Mouse (Mus musculus): ENCODE data around the gene Retnlg. TPM values are rescaled to one million over a fixed set of nuclear protein-coding genes. Genes with fewer than 3 reads are reported as not detected.

Gene Retnlg
- 127 and 234 TPM in 2 replicates for total RNA-seq (2017)

DNA sequence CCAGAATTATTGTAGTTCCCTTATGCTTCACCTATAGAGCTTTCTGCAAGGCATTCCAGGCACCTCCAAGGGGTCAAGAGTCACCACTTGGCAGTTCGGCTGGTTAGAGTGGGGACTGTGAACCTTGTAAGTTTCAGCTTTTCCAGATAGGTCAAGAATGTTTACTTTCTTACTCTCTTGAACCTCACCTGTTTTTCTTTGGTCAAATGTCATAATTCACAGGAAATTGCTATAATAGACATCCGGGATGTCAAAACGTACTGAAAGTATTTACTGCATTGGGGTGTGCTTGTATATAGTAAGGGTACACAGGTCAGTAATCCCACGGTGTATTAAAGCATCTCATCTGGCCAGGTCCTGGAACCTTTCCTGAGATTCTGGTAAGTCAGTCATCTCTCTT, at the start of gene Retnlg:
TSS of gene Retnlg (plus strand) at position 301 of the 400 bp plus-strand sequence.
- peak in 1 of 2 experiments; percentile 34; a peak in 1 of 4 replicates for ATAC-seq (replicated peaks in 1 of 2; ENCODE audit: insufficient read depth in 1 of 2, low FRiP score in 2 of 2, low TSS enrichment in 1 of 2, low read depth in 1 of 2, poor library complexity in 2 of 2, severe bottlenecking in 2 of 2)

- no peak for ATAC-seq (replicated peaks in 1 of 2; ENCODE audit: insufficient read depth in 1 of 2, low FRiP score in 2 of 2, low TSS enrichment in 1 of 2, low read depth in 1 of 2, poor library complexity in 2 of 2, severe bottlenecking in 2 of 2)
These were observed 45.9 kb upstream of the Retnlg start for GRCm38 (mm10) chr16:48826474-48826873.

DNA sequence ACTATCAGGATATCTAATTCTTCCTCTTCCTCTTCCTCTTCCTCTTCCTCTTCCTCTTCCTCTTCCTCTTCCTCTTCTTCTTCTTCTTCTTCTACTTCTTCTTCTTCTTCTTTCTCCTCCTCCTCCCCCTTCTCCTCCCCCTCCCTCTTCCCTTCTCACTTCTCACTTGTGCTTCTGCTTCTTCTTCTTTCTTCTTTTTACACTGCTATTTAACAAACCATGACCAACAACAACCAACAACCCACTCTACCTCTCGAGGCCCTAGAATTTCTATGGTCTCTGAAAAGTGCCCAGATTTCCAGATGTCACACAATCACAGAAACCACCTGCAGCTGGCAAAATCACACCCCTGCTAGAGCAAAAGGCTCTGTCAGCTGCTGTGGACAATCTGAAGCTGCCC, 44.8 kb upstream of the Retnlg start:
- ATAC-seq (replicated peaks in 1 of 2; ENCODE audit: insufficient read depth in 1 of 2, low FRiP score in 2 of 2, low TSS enrichment in 1 of 2, low read depth in 1 of 2, poor library complexity in 2 of 2, severe bottlenecking in 2 of 2), result no peak

DNA sequence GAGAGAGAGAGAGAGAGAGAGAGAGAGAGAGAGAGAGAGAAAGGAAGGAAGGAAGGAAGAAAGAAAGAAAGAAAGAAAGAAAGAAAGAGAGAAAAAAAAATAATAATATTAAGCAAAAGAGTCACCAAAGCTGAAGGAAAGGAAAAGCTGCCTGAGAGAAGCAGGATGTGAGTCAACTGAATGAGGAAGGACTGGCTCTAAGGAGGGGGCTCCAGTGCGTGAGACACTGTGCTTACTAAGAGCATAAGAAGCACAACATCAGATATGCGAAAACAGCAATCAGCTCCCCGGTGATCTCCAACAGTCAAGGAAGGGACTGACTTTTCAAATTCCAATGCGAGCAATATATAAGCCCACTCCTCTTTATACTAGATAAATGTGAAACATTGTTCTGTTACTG, 43.4 kb upstream of the Retnlg start:
- peak; percentile 65 to 66; a peak in 2 of 4 replicates for ATAC-seq (replicated peaks in 1 of 2; ENCODE audit: insufficient read depth in 1 of 2, low FRiP score in 2 of 2, low TSS enrichment in 1 of 2, low read depth in 1 of 2, poor library complexity in 2 of 2, severe bottlenecking in 2 of 2)

DNA sequence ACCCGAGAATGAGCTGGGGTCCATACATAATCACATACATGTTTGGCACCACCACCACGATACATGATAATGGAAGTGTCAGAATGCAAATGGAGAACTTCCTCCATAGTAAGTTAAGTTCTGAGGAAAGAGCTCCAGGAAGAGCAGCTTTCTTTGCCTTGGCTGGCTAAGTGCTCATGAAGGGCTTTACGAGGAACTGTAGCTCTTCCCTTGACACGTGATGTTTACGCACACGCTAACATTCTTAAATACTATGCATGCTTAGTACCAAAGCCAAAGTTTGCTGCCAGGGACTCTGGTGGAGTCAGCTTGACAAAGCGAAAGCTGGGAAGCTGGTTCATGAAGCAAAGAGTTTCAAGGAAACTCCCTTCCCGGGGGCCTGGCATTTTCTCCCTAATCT, 40.4 kb upstream of the Retnlg start:
- ATAC-seq (replicated peaks in 1 of 2; ENCODE audit: insufficient read depth in 1 of 2, low FRiP score in 2 of 2, low TSS enrichment in 1 of 2, low read depth in 1 of 2, poor library complexity in 2 of 2, severe bottlenecking in 2 of 2), result no peak

GRCm38 (mm10) chr16:48833626-48834025, 38.8 kb upstream of the Retnlg start:
- peak; percentile 73 to 95 for ATAC-seq (replicated peaks in 1 of 2; ENCODE audit: insufficient read depth in 1 of 2, low FRiP score in 2 of 2, low TSS enrichment in 1 of 2, low read depth in 1 of 2, poor library complexity in 2 of 2, severe bottlenecking in 2 of 2)

GRCm38 (mm10) chr16:48842266-48842665, 30.2 kb upstream of the Retnlg start, which contains the start of gene Retnla:
TSS of gene Retnla (plus strand) at chr16:48842551.
- ATAC-seq (replicated peaks in 1 of 2; ENCODE audit: insufficient read depth in 1 of 2, low FRiP score in 2 of 2, low TSS enrichment in 1 of 2, low read depth in 1 of 2, poor library complexity in 2 of 2, severe bottlenecking in 2 of 2), result no peak

DNA sequence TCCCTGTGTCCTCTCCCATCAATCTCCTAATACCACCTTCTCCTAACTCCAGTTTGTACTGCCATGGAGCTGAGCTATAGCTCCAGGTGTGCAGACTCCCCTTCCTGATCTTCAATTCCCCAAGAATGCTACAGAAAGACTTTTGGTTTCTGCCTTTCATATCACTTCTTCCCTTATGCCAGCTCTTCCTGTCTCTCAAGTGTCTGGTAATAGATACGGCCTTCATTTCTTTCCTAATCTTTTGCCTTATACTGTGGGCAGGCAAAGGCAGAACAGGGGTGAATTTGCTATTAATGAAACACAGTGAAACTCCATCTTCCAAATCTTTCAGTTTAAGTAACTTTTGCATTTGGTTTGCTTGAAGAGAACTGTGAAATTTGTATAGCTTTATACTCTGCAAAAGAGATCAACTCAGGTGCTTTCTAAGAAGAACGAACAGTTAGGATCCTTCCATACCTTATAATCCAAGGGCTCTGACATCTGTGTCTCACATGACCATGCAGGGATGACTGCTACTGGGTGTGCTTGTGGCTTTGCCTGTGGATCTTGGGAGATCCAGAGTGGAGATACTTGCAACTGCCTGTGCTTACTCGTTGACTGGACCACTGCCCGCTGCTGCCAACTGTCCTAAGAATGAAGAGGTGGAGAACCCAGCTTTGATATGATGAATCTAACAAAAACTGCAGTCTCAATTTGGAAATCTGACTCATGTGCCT, 28.6 kb upstream of the Retnlg start:
- no peak for ATAC-seq (replicated peaks in 1 of 2; ENCODE audit: insufficient read depth in 1 of 2, low FRiP score in 2 of 2, low TSS enrichment in 1 of 2, low read depth in 1 of 2, poor library complexity in 2 of 2, severe bottlenecking in 2 of 2)

- peak; percentile 73 to 82 for ATAC-seq (replicated peaks in 1 of 2; ENCODE audit: insufficient read depth in 1 of 2, low FRiP score in 2 of 2, low TSS enrichment in 1 of 2, low read depth in 1 of 2, poor library complexity in 2 of 2, severe bottlenecking in 2 of 2)
These were observed 7.4 kb upstream of the Retnlg start for GRCm38 (mm10) chr16:48865004-48865403.

DNA sequence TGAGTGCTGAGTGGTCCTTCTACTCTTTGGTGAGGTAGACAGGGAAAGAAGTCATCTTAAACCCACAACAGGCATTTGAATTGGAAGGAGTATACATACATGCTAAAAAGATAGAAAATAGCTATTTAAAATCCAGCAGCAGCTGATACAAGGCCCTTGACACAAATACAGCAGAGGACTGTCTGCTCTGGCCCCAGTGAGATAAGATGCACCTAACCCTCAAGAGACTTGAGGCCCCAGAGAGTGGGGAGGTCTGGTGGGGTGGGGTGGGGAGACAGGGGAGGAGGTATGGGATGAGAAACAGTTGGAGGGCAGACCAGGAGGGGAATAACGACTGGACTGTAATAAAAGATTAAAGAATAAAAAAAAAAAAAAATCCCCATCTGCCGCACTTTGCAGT, 4.7 kb upstream of the Retnlg start:
- ATAC-seq (replicated peaks in 1 of 2; ENCODE audit: insufficient read depth in 1 of 2, low FRiP score in 2 of 2, low TSS enrichment in 1 of 2, low read depth in 1 of 2, poor library complexity in 2 of 2, severe bottlenecking in 2 of 2), result no peak

GRCm38 (mm10) chr16:48868663-48869062, 3.8 kb upstream of the Retnlg start:
- peak; percentile 74 to 87 for ATAC-seq (replicated peaks in 1 of 2; ENCODE audit: insufficient read depth in 1 of 2, low FRiP score in 2 of 2, low TSS enrichment in 1 of 2, low read depth in 1 of 2, poor library complexity in 2 of 2, severe bottlenecking in 2 of 2)

GRCm38 (mm10) chr16:48869671-48870070, 2.8 kb upstream of the Retnlg start:
- no peak for ATAC-seq (replicated peaks in 1 of 2; ENCODE audit: insufficient read depth in 1 of 2, low FRiP score in 2 of 2, low TSS enrichment in 1 of 2, low read depth in 1 of 2, poor library complexity in 2 of 2, severe bottlenecking in 2 of 2)

- ATAC-seq (replicated peaks in 1 of 2; ENCODE audit: insufficient read depth in 1 of 2, low FRiP score in 2 of 2, low TSS enrichment in 1 of 2, low read depth in 1 of 2, poor library complexity in 2 of 2, severe bottlenecking in 2 of 2), result peak in 1 of 2 experiments; percentile 39; a peak in 1 of 4 replicates
These were observed 667 bp upstream of the Retnlg start for GRCm38 (mm10) chr16:48871754-48872153.

- no peak for ATAC-seq (replicated peaks in 1 of 2; ENCODE audit: insufficient read depth in 1 of 2, low FRiP score in 2 of 2, low TSS enrichment in 1 of 2, low read depth in 1 of 2, poor library complexity in 2 of 2, severe bottlenecking in 2 of 2)
These were observed 18.3 kb downstream of the Retnlg start for GRCm38 (mm10) chr16:48890733-48891132.

DNA sequence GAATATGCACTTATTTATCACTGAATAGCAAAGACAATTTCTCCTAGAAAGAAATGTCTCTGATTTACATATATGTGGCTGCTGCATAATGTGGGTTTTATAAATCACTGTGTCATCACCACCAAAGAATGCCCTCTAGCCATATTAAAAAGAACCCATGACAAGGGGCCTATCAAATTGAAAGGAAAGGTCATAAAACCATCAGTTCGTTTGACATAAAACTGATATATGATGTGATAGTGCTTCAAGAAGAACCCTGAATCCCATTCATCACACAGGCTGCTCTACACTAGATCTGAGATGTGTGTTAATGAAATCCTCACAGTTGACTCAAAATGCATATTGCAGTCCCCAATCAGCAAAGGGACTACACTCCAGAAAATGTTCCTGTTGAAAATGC, 27.4 kb downstream of the Retnlg start:
- no peak for ATAC-seq (replicated peaks in 1 of 2; ENCODE audit: insufficient read depth in 1 of 2, low FRiP score in 2 of 2, low TSS enrichment in 1 of 2, low read depth in 1 of 2, poor library complexity in 2 of 2, severe bottlenecking in 2 of 2)

GRCm38 (mm10) chr16:48911184-48911583, 38.8 kb downstream of the Retnlg start:
- ATAC-seq (replicated peaks in 1 of 2; ENCODE audit: insufficient read depth in 1 of 2, low FRiP score in 2 of 2, low TSS enrichment in 1 of 2, low read depth in 1 of 2, poor library complexity in 2 of 2, severe bottlenecking in 2 of 2), result no peak

DNA sequence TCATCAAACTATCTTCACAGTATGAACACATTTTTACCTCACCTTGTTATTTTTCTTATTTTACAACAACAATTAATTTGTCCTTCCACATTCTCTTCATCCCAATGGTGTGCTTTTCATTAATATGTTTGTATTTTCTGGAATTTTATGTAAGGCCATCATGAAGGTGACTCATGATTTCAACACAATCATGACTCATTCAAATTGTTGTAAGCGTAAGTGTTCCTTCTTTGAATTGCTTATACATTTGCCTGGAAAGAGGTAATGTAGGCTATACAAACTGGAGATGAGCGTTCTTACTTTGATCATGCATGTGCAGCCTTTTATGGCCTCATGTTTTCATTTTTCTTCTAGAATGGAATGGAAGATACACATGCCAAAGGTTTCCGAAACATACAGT, 40.8 kb downstream of the Retnlg start:
- no peak for ATAC-seq (replicated peaks in 1 of 2; ENCODE audit: insufficient read depth in 1 of 2, low FRiP score in 2 of 2, low TSS enrichment in 1 of 2, low read depth in 1 of 2, poor library complexity in 2 of 2, severe bottlenecking in 2 of 2)

DNA sequence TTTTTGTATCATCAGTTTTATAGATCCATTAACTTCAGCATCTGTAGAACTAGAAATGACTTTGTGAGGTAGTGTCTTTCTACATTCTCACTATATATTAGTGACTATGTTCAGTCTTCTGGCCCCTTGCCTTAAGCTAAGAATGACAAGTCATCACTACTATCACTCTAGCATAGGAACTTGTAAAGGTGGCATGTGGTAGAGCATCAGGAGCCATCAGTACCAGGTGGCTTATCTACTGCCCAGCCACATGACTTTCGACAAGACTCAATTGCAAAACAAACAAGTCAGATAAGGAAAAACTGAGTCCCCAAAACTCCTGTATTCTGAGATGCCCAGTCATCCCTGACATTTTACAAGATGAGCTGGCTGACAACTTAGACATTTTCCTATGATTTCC, 51.3 kb downstream of the Retnlg start:
- ATAC-seq (replicated peaks in 1 of 2; ENCODE audit: insufficient read depth in 1 of 2, low FRiP score in 2 of 2, low TSS enrichment in 1 of 2, low read depth in 1 of 2, poor library complexity in 2 of 2, severe bottlenecking in 2 of 2), result no peak

All from hematopoietic stem cell, adult 5-6 weeks (primary cell).